Mouse (Mus musculus) small intestine, adult 2 months (tissue): Measurements from ENCODE around the gene Prdx6.

Experiments
- CTCF ChIP-seq: fragments of 200-500 bp; IDR thresholded peaks from 2 replicates; pipeline ENCODE4 v1.5.1; 2012; ENCODE audit warnings: low read depth, mild to moderate bottlenecking, control low read depth, inconsistent platforms, low read length, moderate library complexity, mixed read lengths; ENCODE audit not compliant: insufficient replicate concordance, insufficient read length; ENCODE audit errors: extremely low read depth
- POLR2A ChIP-seq: fragments of 200-500 bp; IDR thresholded peaks from 2 replicates; pipeline ENCODE4 v1.6.1; 2012; ENCODE audit warnings: low read depth, mild to moderate bottlenecking, control low read depth, inconsistent platforms, low read length, moderate library complexity

DNA sequence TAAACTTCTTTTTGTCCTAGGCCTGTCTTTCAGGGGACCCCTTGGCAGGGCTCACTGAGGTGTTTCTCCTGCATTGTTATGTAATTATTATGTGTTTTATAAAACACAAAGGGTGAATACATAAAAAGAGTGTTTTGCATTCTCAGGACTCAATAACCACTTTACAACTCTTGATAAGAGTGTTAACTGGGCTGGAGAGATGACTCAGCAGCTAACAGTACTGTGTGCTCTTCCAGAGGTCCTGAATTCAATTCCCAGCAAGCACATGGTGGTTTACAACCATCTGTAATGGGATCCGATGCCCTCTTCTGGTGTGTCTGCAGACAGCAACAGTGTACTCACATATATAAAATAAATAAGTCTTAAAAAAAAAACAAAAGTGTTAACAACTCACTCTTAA lies 3.3 kb upstream of the Prdx6 start:
- TF ChIP-seq CTCF (no peak), POLR2A (no peak)
